Mouse (Mus musculus): Measurements from ENCODE around the gene Tac1. TPM values are rescaled to one million over a fixed set of nuclear protein-coding genes. Genes with fewer than 3 reads are reported as not detected.
"Not testable (repeated sequence)": the region's sequence is repeated elsewhere in the genome, so short reads cannot be mapped to it uniquely, and the experiment has no call there.

The Tac1 gene
- polyA plus RNA-seq (2015; fragmentation: Nextera tagmentation; extraction: Ambion mirVana), result 0.07 TPM in 1 of 2 replicates, not detected in the other

DNA sequence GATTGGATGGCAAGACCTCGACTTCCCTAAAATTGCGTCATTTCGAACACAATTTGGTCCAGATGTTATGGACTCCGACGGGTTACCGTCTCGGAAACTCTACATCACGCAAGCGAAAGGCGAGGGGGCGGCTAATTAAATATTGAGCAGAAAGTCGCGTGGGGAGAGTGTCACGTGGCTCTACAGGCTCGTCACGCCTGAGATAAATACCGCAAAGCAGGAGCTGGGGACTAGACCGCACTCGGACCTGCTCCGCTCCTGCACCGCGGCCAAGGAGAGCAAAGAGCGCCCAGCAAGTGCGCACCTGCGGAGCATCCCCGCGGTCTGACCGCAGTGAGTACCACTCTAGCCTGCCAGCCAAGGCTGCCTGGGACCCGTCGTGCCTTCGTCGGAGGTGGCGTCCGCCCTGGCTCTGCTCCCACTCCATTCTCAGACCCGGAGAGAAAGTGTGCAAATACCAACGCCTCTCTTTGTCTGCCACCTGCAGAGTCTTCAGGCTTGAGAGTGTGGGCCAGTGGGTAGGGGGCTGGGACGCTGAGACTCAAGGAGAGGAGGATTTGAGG is at the start of gene Tac1:
Tac1 (plus strand) TSS at position 51 of the 563 bp plus-strand sequence.
- Histone ChIP-seq H3K9ac (ENCODE audit: low read depth, low read length) (no peak within 1 kb of the TSS), H3K27me3 (ENCODE audit: control insufficient read depth, insufficient read depth, low read depth, low read length) (peaks cover 33% of the 10 kb centered on the region), H3K9me3 (replicated peaks; ENCODE audit: control insufficient read depth, low read length) (no peaks in the 10 kb centered on the region), H3K4me1 (ENCODE audit: control insufficient read depth, low read depth, low read length) (no peaks in the 10 kb centered on the region), H3K36me3 (ENCODE audit: control insufficient read depth, insufficient read depth) (no peaks in the 10 kb centered on the region), H3K4me3 (ENCODE audit: low read depth, low read length) (no peak within 1 kb of the TSS), H3K27ac (ENCODE audit: low read length) (no peak within 1 kb of the TSS), H3K4me2 (ENCODE audit: low read depth, low read length) (no peak within 1 kb of the TSS)
- no peak for ATAC-seq (ENCODE audit: low read depth)
- WGBS (ENCODE audit: insufficient replicate concordance), result 2% methylated on average over 37 of the region's 37 CpGs

DNA sequence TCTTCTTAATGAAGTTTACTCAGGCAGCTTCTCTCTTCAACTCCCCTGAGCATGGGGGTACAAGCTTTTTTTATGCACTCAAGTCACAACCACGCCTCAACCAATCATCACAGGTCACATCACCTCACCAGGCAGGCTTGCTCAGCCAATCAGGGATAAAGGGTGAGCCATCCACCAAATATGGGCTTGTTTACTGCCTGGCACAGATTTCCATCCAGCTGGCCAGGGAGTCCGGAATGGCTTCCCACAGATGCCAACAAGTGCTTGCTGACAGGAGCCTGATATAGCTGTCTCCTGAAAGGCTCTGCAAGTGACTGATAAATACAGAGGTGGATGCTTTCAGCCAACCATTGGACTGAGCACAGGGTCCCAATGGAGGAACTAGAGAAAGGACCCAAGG is 11.2 kb upstream of the Tac1 start:
- WGBS (ENCODE audit: insufficient replicate concordance), result 42% methylated on average over 2 of the region's 2 CpGs
- not testable (repeated sequence) for H3K27me3 ChIP-seq (ENCODE audit: control insufficient read depth, insufficient read depth, low read depth, low read length); H3K9me3 ChIP-seq (replicated peaks; ENCODE audit: control insufficient read depth, low read length); H3K4me3 ChIP-seq (ENCODE audit: low read depth, low read length); H3K9ac ChIP-seq (ENCODE audit: low read depth, low read length); ATAC-seq (ENCODE audit: low read depth); H3K36me3 ChIP-seq (ENCODE audit: control insufficient read depth, insufficient read depth); H3K4me2 ChIP-seq (ENCODE audit: low read depth, low read length); H3K27ac ChIP-seq (ENCODE audit: low read length); H3K4me1 ChIP-seq (ENCODE audit: control insufficient read depth, low read depth, low read length)

- Histone ChIP-seq H3K9me3 (replicated peaks; ENCODE audit: control insufficient read depth, low read length) (no peaks in the 10 kb centered on the region), H3K27ac (ENCODE audit: low read length) (no peak overlapping the region), H3K9ac (ENCODE audit: low read depth, low read length) (no peak overlapping the region), H3K36me3 (ENCODE audit: control insufficient read depth, insufficient read depth) (no peaks in the 10 kb centered on the region), H3K27me3 (ENCODE audit: control insufficient read depth, insufficient read depth, low read depth, low read length) (peaks cover 33% of the 10 kb centered on the region), H3K4me3 (ENCODE audit: low read depth, low read length) (no peak overlapping the region), H3K4me2 (ENCODE audit: low read depth, low read length) (no peak overlapping the region), H3K4me1 (ENCODE audit: control insufficient read depth, low read depth, low read length) (no peaks in the 10 kb centered on the region)
- no peak for ATAC-seq (ENCODE audit: low read depth)
- 3% methylated on average over 25 of the region's 25 CpGs for WGBS (ENCODE audit: insufficient replicate concordance)
Observed at GRCm38 (mm10) chr6:7555688-7556476, 1.2 kb downstream of the Tac1 start.

- Histone ChIP-seq H3K4me1 (ENCODE audit: control insufficient read depth, low read depth, low read length) (no peaks in the 10 kb centered on the region), H3K4me3 (ENCODE audit: low read depth, low read length) (no peak overlapping the region), H3K9me3 (replicated peaks; ENCODE audit: control insufficient read depth, low read length) (no peaks in the 10 kb centered on the region), H3K4me2 (ENCODE audit: low read depth, low read length) (no peak overlapping the region), H3K36me3 (ENCODE audit: control insufficient read depth, insufficient read depth) (no peaks in the 10 kb centered on the region), H3K27ac (ENCODE audit: low read length) (no peak overlapping the region), H3K9ac (ENCODE audit: low read depth, low read length) (no peak overlapping the region), H3K27me3 (ENCODE audit: control insufficient read depth, insufficient read depth, low read depth, low read length) (peaks cover 33% of the 10 kb centered on the region)
- ATAC-seq (ENCODE audit: low read depth), result no peak
Observed at GRCm38 (mm10) chr6:7558164-7558563, 3.5 kb downstream of the Tac1 start.

- H3K4me3 ChIP-seq (ENCODE audit: low read depth, low read length), result no peak overlapping the region
- no peaks in the 10 kb centered on the region for H3K36me3 ChIP-seq (ENCODE audit: control insufficient read depth, insufficient read depth)
- no peak overlapping the region for H3K27ac ChIP-seq (ENCODE audit: low read length)
- no peaks in the 10 kb centered on the region for H3K9me3 ChIP-seq (replicated peaks; ENCODE audit: control insufficient read depth, low read length)
- no peak overlapping the region for H3K4me2 ChIP-seq (ENCODE audit: low read depth, low read length)
- no peaks in the 10 kb centered on the region for H3K4me1 ChIP-seq (ENCODE audit: control insufficient read depth, low read depth, low read length)
- no peak for ATAC-seq (ENCODE audit: low read depth)
- H3K27me3 ChIP-seq (ENCODE audit: control insufficient read depth, insufficient read depth, low read depth, low read length), result no peaks in the 10 kb centered on the region
- no peak overlapping the region for H3K9ac ChIP-seq (ENCODE audit: low read depth, low read length)
- 57% methylated on average over 6 of the region's 6 CpGs for WGBS (ENCODE audit: insufficient replicate concordance)
Observed at GRCm38 (mm10) chr6:7562524-7562923, 7.8 kb downstream of the Tac1 start.

GRCm38 (mm10) chr6:7564537-7564936 is 9.9 kb downstream of the Tac1 start:
- Histone ChIP-seq H3K4me3 (ENCODE audit: low read depth, low read length) (no peak overlapping the region), H3K4me2 (ENCODE audit: low read depth, low read length) (no peak overlapping the region), H3K9me3 (replicated peaks; ENCODE audit: control insufficient read depth, low read length) (no peaks in the 10 kb centered on the region), H3K27ac (ENCODE audit: low read length) (no peak overlapping the region), H3K9ac (ENCODE audit: low read depth, low read length) (no peak overlapping the region), H3K27me3 (ENCODE audit: control insufficient read depth, insufficient read depth, low read depth, low read length) (no peaks in the 10 kb centered on the region), H3K36me3 (ENCODE audit: control insufficient read depth, insufficient read depth) (no peaks in the 10 kb centered on the region), H3K4me1 (ENCODE audit: control insufficient read depth, low read depth, low read length) (no peaks in the 10 kb centered on the region)
- 42% methylated on average over 3 of the region's 3 CpGs for WGBS (ENCODE audit: insufficient replicate concordance)
- ATAC-seq (ENCODE audit: low read depth), result no peak

- Histone ChIP-seq H3K9ac (ENCODE audit: low read depth, low read length) (no peak overlapping the region), H3K4me1 (ENCODE audit: control insufficient read depth, low read depth, low read length) (no peaks in the 10 kb centered on the region), H3K27me3 (ENCODE audit: control insufficient read depth, insufficient read depth, low read depth, low read length) (no peaks in the 10 kb centered on the region), H3K27ac (ENCODE audit: low read length) (no peak overlapping the region), H3K9me3 (replicated peaks; ENCODE audit: control insufficient read depth, low read length) (no peaks in the 10 kb centered on the region), H3K4me2 (ENCODE audit: low read depth, low read length) (no peak overlapping the region), H3K36me3 (ENCODE audit: control insufficient read depth, insufficient read depth) (no peaks in the 10 kb centered on the region), H3K4me3 (ENCODE audit: low read depth, low read length) (no peak overlapping the region)
- ATAC-seq (ENCODE audit: low read depth), result no peak
- WGBS (ENCODE audit: insufficient replicate concordance), result 36% methylated on average over 1 of the region's 1 CpGs
Observed at GRCm38 (mm10) chr6:7571144-7571543, 16.5 kb downstream of the Tac1 start.

- Histone ChIP-seq H3K27me3 (ENCODE audit: control insufficient read depth, insufficient read depth, low read depth, low read length) (no peaks in the 10 kb centered on the region), H3K4me3 (ENCODE audit: low read depth, low read length) (no peak overlapping the region), H3K4me2 (ENCODE audit: low read depth, low read length) (no peak overlapping the region), H3K4me1 (ENCODE audit: control insufficient read depth, low read depth, low read length) (no peaks in the 10 kb centered on the region), H3K27ac (ENCODE audit: low read length) (no peak overlapping the region), H3K36me3 (ENCODE audit: control insufficient read depth, insufficient read depth) (no peaks in the 10 kb centered on the region), H3K9ac (ENCODE audit: low read depth, low read length) (no peak overlapping the region), H3K9me3 (replicated peaks; ENCODE audit: control insufficient read depth, low read length) (no peaks in the 10 kb centered on the region)
- WGBS (ENCODE audit: insufficient replicate concordance), result 42% methylated on average over 1 of the region's 1 CpGs
- no peak for ATAC-seq (ENCODE audit: low read depth)
Observed at GRCm38 (mm10) chr6:7578031-7578430, 23.4 kb downstream of the Tac1 start.

GRCm38 (mm10) chr6:7594445-7594844 is 39.8 kb downstream of the Tac1 start:
- 45% methylated on average over 2 of the region's 2 CpGs for WGBS (ENCODE audit: insufficient replicate concordance)

More at GRCm38 (mm10) chr6:7594445-7594844, 39.8 kb downstream of the Tac1 start:
- no peaks in the 10 kb centered on the region for H3K9me3 ChIP-seq (replicated peaks; ENCODE audit: control insufficient read depth, low read length)
- H3K4me2 ChIP-seq (ENCODE audit: low read depth, low read length), result no peak overlapping the region
- no peaks in the 10 kb centered on the region for H3K36me3 ChIP-seq (ENCODE audit: control insufficient read depth, insufficient read depth)
- no peak overlapping the region for H3K4me3 ChIP-seq (ENCODE audit: low read depth, low read length)
- no peak for ATAC-seq (ENCODE audit: low read depth)
- H3K4me1 ChIP-seq (ENCODE audit: control insufficient read depth, low read depth, low read length), result no peaks in the 10 kb centered on the region
- H3K9ac ChIP-seq (ENCODE audit: low read depth, low read length), result no peak overlapping the region
- no peak overlapping the region for H3K27ac ChIP-seq (ENCODE audit: low read length)
- no peaks in the 10 kb centered on the region for H3K27me3 ChIP-seq (ENCODE audit: control insufficient read depth, insufficient read depth, low read depth, low read length)
